Mouse (Mus musculus): ENCODE data around the gene Klhl29.

GRCm38 (mm10) chr12:5237078-5237477 is 138.4 kb downstream of the Klhl29 start:
- no peak for TF ChIP-seq CTCF (IDR thresholded peaks at IDR 0.05; ENCODE audit: borderline replicate concordance, insufficient read depth, low read length)
- TF ChIP-seq POLR2A (IDR thresholded peaks at IDR 0.05; ENCODE audit: low read depth, low read length), result no peak
